Comparison of ENCODE assay signal across 10 mouse cellular contexts in the genomic region with DNA sequence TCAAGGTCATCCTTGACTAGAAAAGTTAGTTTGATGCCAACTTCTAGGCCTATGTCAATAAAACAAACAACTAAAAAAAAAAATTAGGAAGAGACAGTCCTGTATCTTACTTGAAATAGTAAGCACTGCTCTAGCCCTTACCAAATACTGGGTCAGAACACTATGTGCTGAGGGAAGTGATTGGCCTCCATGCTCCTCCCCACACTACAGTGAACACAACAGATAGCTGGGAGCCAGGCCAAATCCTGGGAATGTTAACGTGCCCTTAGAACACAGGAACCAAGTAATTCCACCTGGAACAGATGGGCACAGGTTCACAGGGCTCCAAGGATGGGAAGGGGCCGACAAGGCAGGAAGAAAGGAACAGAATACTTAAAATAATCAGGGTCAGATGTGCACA.
DNase-seq lines count a peak whose midpoint lies in the region; ATAC-seq and TF ChIP-seq lines count a peak whose summit lies in the region.
"Had no signal": no experiment of that assay in that cellular context is flagged by ENCODE, and none has a peak within 500 bp of the region (broad histone marks: within the 10 kb centered on the region; RNA-seq: fewer than 3 reads in every experiment).

No protein-coding gene starts in this region.

- DNase-seq in heart, adult 11 months = peak; percentile 88
- no peak for DNase-seq in heart, adult 9 months (ENCODE audit: low spot score in 2 of 2)
- DNase-seq in liver, postnatal 0 days = peak; percentile 69
- no peak for DNase-seq in liver, embryonic 11.5 days (ENCODE audit: low spot score)
- DNase-seq in cerebellum, postnatal 10 days = peak; percentile 75 to 80
- DNase-seq in stomach, postnatal 0 days (ENCODE audit: low spot score) = peak; percentile 20
- no peak for DNase-seq in right cerebral cortex, adult 18-20 months
- DNase-seq in left cerebral cortex, adult 18-20 months (ENCODE audit: low spot score in 2 of 2) = no peak

- peak overlapping the region; percentile 81 for H3K27ac ChIP-seq in liver, postnatal 0 days (ENCODE audit: low read depth)
- no peak overlapping the region for H3K27ac ChIP-seq in liver, embryonic 11.5 days (ENCODE audit: low read depth, low read length)
- no peak overlapping the region for H3K27ac ChIP-seq in stomach, postnatal 0 days (replicated peaks)
- H3K27ac ChIP-seq: macrophage had no signal

- H3K4me3 ChIP-seq in liver, postnatal 0 days (ENCODE audit: low read depth, low read length) = no peak overlapping the region
- no peak overlapping the region for H3K4me3 ChIP-seq in liver, embryonic 11.5 days (ENCODE audit: low read depth, low read length)
- no peak overlapping the region for H3K4me3 ChIP-seq in stomach, postnatal 0 days (ENCODE audit: low read depth, low read length)

- H3K9me3 ChIP-seq in liver, postnatal 0 days (ENCODE audit: low read length) = no peaks in the 10 kb centered on the region
- no peaks in the 10 kb centered on the region for H3K9me3 ChIP-seq in liver, embryonic 11.5 days (ENCODE audit: control insufficient read depth, low read length)
- H3K9me3 ChIP-seq in stomach, postnatal 0 days (ENCODE audit: control insufficient read depth, low read length) = no peaks in the 10 kb centered on the region

- H3K27me3 ChIP-seq in liver, postnatal 0 days (ENCODE audit: insufficient read depth, low read length) = no peaks in the 10 kb centered on the region
- no peaks in the 10 kb centered on the region for H3K27me3 ChIP-seq in liver, embryonic 11.5 days (replicated peaks; ENCODE audit: control insufficient read depth, insufficient read depth, low read length)
- no peaks in the 10 kb centered on the region for H3K27me3 ChIP-seq in stomach, postnatal 0 days (ENCODE audit: control insufficient read depth, insufficient read depth, low read length)
- H3K27me3 ChIP-seq: Patski had no signal

- TF ChIP-seq CTCF in liver, postnatal 0 days (IDR thresholded peaks at IDR 0.05; ENCODE audit: low read depth) = no peak
- no peak for TF ChIP-seq CTCF in stomach, postnatal 0 days (IDR thresholded peaks at IDR 0.05; ENCODE audit: low read depth)

- TF ChIP-seq EP300 in liver, postnatal 0 days (IDR thresholded peaks at IDR 0.05; ENCODE audit: low read depth) = peak; percentile 86
- no peak for TF ChIP-seq EP300 in stomach, postnatal 0 days (optimal IDR thresholded peaks at IDR 0.05)

- peaks cover 3% of the 10 kb centered on the region; the same call in 1 of the 2 replicates for H3K36me3 ChIP-seq in liver, postnatal 0 days (replicated peaks; ENCODE audit: insufficient read depth, low read length)
- H3K36me3 ChIP-seq in liver, embryonic 11.5 days (ENCODE audit: control insufficient read depth, insufficient read depth, low read length) = no peaks in the 10 kb centered on the region
- H3K36me3 ChIP-seq in stomach, postnatal 0 days (ENCODE audit: control insufficient read depth, insufficient read depth, low read length) = no peaks in the 10 kb centered on the region

- 40% methylated on average over 2 of the region's 2 CpGs for WGBS in liver, postnatal 0 days (ENCODE audit: insufficient replicate concordance)
- 48% methylated on average over 2 of the region's 2 CpGs for WGBS in liver, embryonic 11.5 days
- WGBS in stomach, postnatal 0 days = 52% methylated on average over 2 of the region's 2 CpGs

- peaks cover 7% of the 10 kb centered on the region for H3K4me1 ChIP-seq in liver, postnatal 0 days (ENCODE audit: insufficient read depth)
- no peaks in the 10 kb centered on the region for H3K4me1 ChIP-seq in liver, embryonic 11.5 days (replicated peaks; ENCODE audit: control insufficient read depth, insufficient read depth, low read length)
- H3K4me1 ChIP-seq in stomach, postnatal 0 days (replicated peaks; ENCODE audit: control insufficient read depth, insufficient read depth) = no peaks in the 10 kb centered on the region

- ATAC-seq in liver, postnatal 0 days = peak; percentile 100
- no peak for ATAC-seq in liver, embryonic 11.5 days (replicated peaks; ENCODE audit: low FRiP score)
- no peak for ATAC-seq in stomach, postnatal 0 days (ENCODE audit: low FRiP score, low TSS enrichment)
- ATAC-seq: Patski had no signal

- no peak overlapping the region for H3K9ac ChIP-seq in liver, postnatal 0 days (replicated peaks)
- H3K9ac ChIP-seq in liver, embryonic 11.5 days (ENCODE audit: low read depth, low read length) = no peak overlapping the region
- no peak overlapping the region for H3K9ac ChIP-seq in stomach, postnatal 0 days (ENCODE audit: low read length)

- no peak overlapping the region for H3K4me2 ChIP-seq in liver, postnatal 0 days (ENCODE audit: low read depth, low read length)
- H3K4me2 ChIP-seq in liver, embryonic 11.5 days = no peak overlapping the region
- no peak overlapping the region for H3K4me2 ChIP-seq in stomach, postnatal 0 days (replicated peaks; ENCODE audit: low read depth)

Comparison
In these comparisons a context has a peak if more than half of its experiments do, and no peak if none do; other contexts are left out.
1. DNase-seq: peak in heart, adult 11 months (single experiment), liver, postnatal 0 days (single experiment), cerebellum, postnatal 10 days (2 of 2) and stomach, postnatal 0 days (single experiment); none in heart, adult 9 months (0 of 2), liver, embryonic 11.5 days (single experiment), right cerebral cortex, adult 18-20 months (single experiment) and left cerebral cortex, adult 18-20 months (0 of 2).